Mouse (Mus musculus) neural tube, embryonic 14.5 days (tissue): ENCODE results near the gene Wdr35. TPM values are rescaled to one million over a fixed set of nuclear protein-coding genes. Genes with fewer than 3 reads are reported as not detected.

ENCODE experiments used
- ATAC-seq: fragments of 200-750 bp; cut with Nextera tagmentation; 2 replicates; pipeline ENCODE4 v1.8.0; 2017; ENCODE audit warnings: low read depth, mild to moderate bottlenecking, moderate TSS enrichment, moderate library complexity
- H3K27ac ChIP-seq: fragments of 300-500 bp; sonication (generic); 2 replicates; pipeline ENCODE4 v1.5.1; 2014; ENCODE audit warnings: low read depth, mild to moderate bottlenecking, control low read depth, low read length, moderate library complexity, mixed read lengths
- H3K27me3 ChIP-seq: fragments of 300-500 bp; sonication (generic); 2 replicates; pipeline ENCODE4 v1.6.1; 2014; ENCODE audit warnings: low read length; ENCODE audit not compliant: control insufficient read depth, insufficient read depth
- H3K36me3 ChIP-seq: fragments of 300-500 bp; sonication (generic); 2 replicates; pipeline ENCODE4 v1.6.1; 2014; ENCODE audit warnings: low read length, mixed read lengths; ENCODE audit not compliant: control insufficient read depth, insufficient read depth
- H3K4me1 ChIP-seq: fragments of 300-500 bp; sonication (generic); 2 replicates; pipeline ENCODE4 v1.6.1; 2014; ENCODE audit warnings: low read length; ENCODE audit not compliant: control insufficient read depth, insufficient read depth
- H3K4me2 ChIP-seq: fragments of 300-500 bp; sonication (generic); 2 replicates; pipeline ENCODE4 v1.6.1; 2014; ENCODE audit warnings: mild to moderate bottlenecking, low read depth, low read length, control low read depth
- H3K4me3 ChIP-seq: fragments of 300-500 bp; sonication (generic); 2 replicates; pipeline ENCODE4 v1.5.1; 2014; ENCODE audit warnings: low read depth, low read length, control low read depth, mixed read lengths
- H3K9ac ChIP-seq: fragments of 300-500 bp; sonication (generic); replicated peaks from 2 replicates; pipeline ENCODE4 v1.6.1; 2014; ENCODE audit warnings: low read depth, mild to moderate bottlenecking, control low read depth, low read length, mixed read lengths
- H3K9me3 ChIP-seq: fragments of 300-500 bp; sonication (generic); 2 replicates; pipeline ENCODE4 v1.6.1; 2016; ENCODE audit warnings: low read length; ENCODE audit not compliant: control insufficient read depth
- WGBS: fragments of 180-500 bp; shearing (Covaris S2); extraction: QIAGEN DNeasy Blood & Tissue Kit; methylation state at CpG from one replicate; pipeline ENCODE4 v1.1.7; 2014; 5-methylcytosine and 5-hydroxymethylcytosine counted together
- polyA plus RNA-seq: library from polyadenylated mRNA; unstranded; fragments of >200 nt; fragmentation: Nextera tagmentation; extraction: Ambion mirVana; gene quantifications from 2 replicates; pipeline ENCODE4 v1.2.1, GENCODE M21; 2014

The Wdr35 gene
- polyA plus RNA-seq, 1 experiment from 2014 or later, result 19.6 TPM

- H3K9ac ChIP-seq, result no peak overlapping the region
- no peaks in the 10 kb centered on the region for H3K4me1 ChIP-seq
- 64% methylated on average over 4 of the region's 4 CpGs for WGBS
- H3K9me3 ChIP-seq, result no peaks in the 10 kb centered on the region
- ATAC-seq, result no peak
- no peak overlapping the region for H3K4me3 ChIP-seq
- H3K4me2 ChIP-seq, result no peak overlapping the region
- no peak overlapping the region for H3K27ac ChIP-seq
- H3K36me3 ChIP-seq, result peaks cover 27% of the 10 kb centered on the region
- H3K27me3 ChIP-seq, result no peaks in the 10 kb centered on the region
Observed at GRCm38 (mm10) chr12:8941131-8941615, 32.5 kb upstream of the Wdr35 start.

- ATAC-seq, result no peak
- Histone ChIP-seq H3K9ac (no peak overlapping the region), H3K27ac (no peak overlapping the region), H3K9me3 (no peaks in the 10 kb centered on the region), H3K4me1 (no peaks in the 10 kb centered on the region), H3K4me2 (no peak overlapping the region), H3K36me3 (peaks cover 20% of the 10 kb centered on the region), H3K27me3 (no peaks in the 10 kb centered on the region), H3K4me3 (no peak overlapping the region)
- 75% methylated on average over 4 of the region's 4 CpGs for WGBS
Observed at GRCm38 (mm10) chr12:8941699-8942392, 31.8 kb upstream of the Wdr35 start.

GRCm38 (mm10) chr12:8947163-8947562 lies 26.5 kb upstream of the Wdr35 start:
- ATAC-seq, result no peak
- 53% methylated on average over 9 of the region's 9 CpGs for WGBS
- H3K27ac ChIP-seq, result no peak overlapping the region
- H3K4me2 ChIP-seq, result peak overlapping the region; percentile 98; the same call in 1 of the 2 replicates
- no peaks in the 10 kb centered on the region for H3K36me3 ChIP-seq
- no peaks in the 10 kb centered on the region for H3K27me3 ChIP-seq
- H3K9me3 ChIP-seq, result no peaks in the 10 kb centered on the region
- H3K9ac ChIP-seq, result no peak overlapping the region
- H3K4me1 ChIP-seq, result peaks cover 2% of the 10 kb centered on the region; the same call in 1 of the 2 replicates
- peak overlapping the region; percentile 40; the same call in 1 of the 2 replicates for H3K4me3 ChIP-seq

GRCm38 (mm10) chr12:8947714-8948464 lies 25.8 kb upstream of the Wdr35 start, which contains the start of gene Matn3:
TSS of gene Matn3 (plus strand) at chr12:8947929.
- ATAC-seq, result peak; percentile 75
- Histone ChIP-seq H3K4me1 (peaks cover 2% of the 10 kb centered on the region; the same call in 1 of the 2 replicates), H3K4me2 (peak within 1 kb of the TSS; percentile 98), H3K9ac (peak within 1 kb of the TSS; percentile 54), H3K36me3 (no peaks in the 10 kb centered on the region), H3K9me3 (no peaks in the 10 kb centered on the region), H3K4me3 (peak within 1 kb of the TSS; percentile 40), H3K27me3 (no peaks in the 10 kb centered on the region), H3K27ac (no peak within 1 kb of the TSS)
- WGBS, result under 1% methylated on average over 42 of the region's 42 CpGs

- H3K36me3 ChIP-seq, result no peaks in the 10 kb centered on the region
- 81% methylated on average over 10 of the region's 10 CpGs for WGBS
- no peaks in the 10 kb centered on the region for H3K27me3 ChIP-seq
- no peaks in the 10 kb centered on the region for H3K9me3 ChIP-seq
- H3K9ac ChIP-seq, result no peak overlapping the region
- no peak overlapping the region for H3K4me3 ChIP-seq
- H3K27ac ChIP-seq, result no peak overlapping the region
- ATAC-seq, result no peak
- no peak overlapping the region for H3K4me2 ChIP-seq
- H3K4me1 ChIP-seq, result no peaks in the 10 kb centered on the region; the same call in 1 of the 2 replicates
Observed at GRCm38 (mm10) chr12:8953136-8953535, 20.6 kb upstream of the Wdr35 start.

GRCm38 (mm10) chr12:8954161-8954561 lies 19.5 kb upstream of the Wdr35 start:
- H3K9me3 ChIP-seq, result no peaks in the 10 kb centered on the region
- H3K9ac ChIP-seq, result no peak overlapping the region
- H3K27ac ChIP-seq, result no peak overlapping the region
- H3K4me3 ChIP-seq, result no peak overlapping the region
- WGBS, result 19% methylated on average over 9 of the region's 9 CpGs
- H3K27me3 ChIP-seq, result no peaks in the 10 kb centered on the region
- no peak for ATAC-seq
- H3K4me2 ChIP-seq, result no peak overlapping the region
- H3K36me3 ChIP-seq, result no peaks in the 10 kb centered on the region
- H3K4me1 ChIP-seq, result no peaks in the 10 kb centered on the region

GRCm38 (mm10) chr12:8961607-8962316 lies 11.9 kb upstream of the Wdr35 start:
- 43% methylated on average over 9 of the region's 9 CpGs for WGBS
- Histone ChIP-seq H3K27ac (no peak overlapping the region), H3K4me3 (no peak overlapping the region), H3K9ac (no peak overlapping the region), H3K36me3 (no peaks in the 10 kb centered on the region), H3K4me1 (0 out of 2 replicates have a peak, but pooled peaks cover 3% of the 10 kb centered on the region), H3K9me3 (no peaks in the 10 kb centered on the region), H3K4me2 (no peak overlapping the region), H3K27me3 (no peaks in the 10 kb centered on the region)
- ATAC-seq, result peak; percentile 77

- H3K4me2 ChIP-seq, result no peak overlapping the region
Observed at GRCm38 (mm10) chr12:8969828-8970227, 3.9 kb upstream of the Wdr35 start.

More at GRCm38 (mm10) chr12:8969828-8970227, 3.9 kb upstream of the Wdr35 start:
- no peak for ATAC-seq
- H3K36me3 ChIP-seq, result no peaks in the 10 kb centered on the region
- H3K4me1 ChIP-seq, result no peaks in the 10 kb centered on the region
- no peak overlapping the region for H3K27ac ChIP-seq
- WGBS, result 44% methylated on average over 9 of the region's 9 CpGs
- no peak overlapping the region for H3K9ac ChIP-seq
- H3K4me3 ChIP-seq, result no peak overlapping the region
- no peaks in the 10 kb centered on the region for H3K9me3 ChIP-seq
- no peaks in the 10 kb centered on the region for H3K27me3 ChIP-seq
